Mouse (Mus musculus): ENCODE results near the gene Fbxo8. TPM values are rescaled to one million over a fixed set of nuclear protein-coding genes. Genes with fewer than 3 reads are reported as not detected.

Fbxo8 gene
- 33.9 and 36.5 TPM in 2 replicates for polyA plus RNA-seq (2012; rRNA removed)

GRCm38 (mm10) chr8:56550558-56551360 is at the start of gene Fbxo8, which contains the start of gene Cep44:
Fbxo8 (plus strand) TSS chr8:56551090.
Cep44 (minus strand) TSS chr8:56551047.
- peak; percentile 62 for DNase-seq (ENCODE audit: low spot score)

GRCm38 (mm10) chr8:56501911-56502310 is 49.0 kb upstream of the Fbxo8 start:
- no peak for DNase-seq (ENCODE audit: low spot score)

- no peak for DNase-seq (ENCODE audit: low spot score)
These were observed 42.5 kb upstream of the Fbxo8 start for GRCm38 (mm10) chr8:56508318-56508951.

- DNase-seq (ENCODE audit: low spot score), result no peak
These were observed 41.9 kb upstream of the Fbxo8 start for GRCm38 (mm10) chr8:56508952-56509479.

DNA sequence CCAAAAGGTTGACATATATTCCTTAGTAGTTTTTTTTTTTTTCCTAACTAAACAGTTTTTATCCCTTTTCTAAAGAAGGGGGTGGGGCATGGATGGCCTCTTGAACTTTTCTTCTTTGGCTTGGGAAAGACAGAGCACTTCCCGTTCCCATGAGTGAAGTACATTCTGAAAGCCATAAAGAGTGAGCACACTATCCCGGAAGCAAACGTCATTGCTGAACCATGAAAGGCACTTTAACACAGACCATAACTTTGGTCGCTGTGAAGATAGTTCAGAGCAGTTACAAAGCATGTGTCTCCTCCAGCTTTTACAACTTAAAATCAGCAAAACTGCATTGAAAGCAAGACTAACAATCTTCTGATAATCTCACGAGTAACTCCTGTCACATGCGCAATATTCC is 32.0 kb upstream of the Fbxo8 start:
- no peak for DNase-seq (ENCODE audit: low spot score)

GRCm38 (mm10) chr8:56520249-56520648 is 30.6 kb upstream of the Fbxo8 start:
- no peak for DNase-seq (ENCODE audit: low spot score)

- no peak for DNase-seq (ENCODE audit: low spot score)
These were observed 29.8 kb upstream of the Fbxo8 start for GRCm38 (mm10) chr8:56521051-56521450.

- DNase-seq (ENCODE audit: low spot score), result no peak
These were observed 22.0 kb upstream of the Fbxo8 start for GRCm38 (mm10) chr8:56528869-56529268.

DNA sequence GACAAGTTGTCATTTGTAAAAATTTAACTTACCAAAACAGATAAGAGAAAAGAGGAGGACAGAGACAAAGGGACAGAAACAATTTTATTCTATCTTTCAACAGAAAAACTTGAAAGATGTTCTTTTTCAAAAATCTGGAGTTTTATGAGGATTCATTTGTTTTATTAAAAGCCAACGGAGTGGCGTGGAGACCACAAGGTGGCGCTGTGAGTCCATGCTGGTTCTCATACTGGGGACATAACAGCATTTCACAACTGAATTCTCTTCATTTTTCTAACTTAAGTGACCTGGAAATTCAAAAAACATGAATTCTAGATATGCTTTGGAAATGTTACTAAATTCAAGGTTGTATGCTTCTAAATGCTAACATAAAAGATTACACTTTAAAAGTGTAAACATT is 20.5 kb upstream of the Fbxo8 start:
- no peak for DNase-seq (ENCODE audit: low spot score)

GRCm38 (mm10) chr8:56540706-56541105 is 10.2 kb upstream of the Fbxo8 start:
- DNase-seq (ENCODE audit: low spot score), result no peak

DNA sequence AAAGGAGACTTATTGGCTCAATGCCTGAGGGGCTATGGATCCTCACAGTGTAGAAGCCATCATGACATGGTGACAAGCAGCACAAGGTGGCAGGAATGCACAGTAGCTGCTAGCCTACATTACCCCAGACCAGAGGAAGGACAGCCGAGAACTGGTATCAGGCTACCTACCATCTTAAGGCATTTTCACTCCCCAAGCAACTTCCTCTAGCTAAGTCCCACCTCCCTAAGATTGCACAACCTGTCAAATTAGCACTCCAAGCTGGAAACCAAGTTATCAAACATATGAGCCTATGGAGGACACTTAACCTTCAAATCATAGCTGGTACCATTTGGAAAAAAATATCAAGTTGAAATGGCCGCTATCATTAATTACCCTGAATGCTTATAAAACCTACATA is 3.0 kb upstream of the Fbxo8 start:
- DNase-seq (ENCODE audit: low spot score), result no peak

DNA sequence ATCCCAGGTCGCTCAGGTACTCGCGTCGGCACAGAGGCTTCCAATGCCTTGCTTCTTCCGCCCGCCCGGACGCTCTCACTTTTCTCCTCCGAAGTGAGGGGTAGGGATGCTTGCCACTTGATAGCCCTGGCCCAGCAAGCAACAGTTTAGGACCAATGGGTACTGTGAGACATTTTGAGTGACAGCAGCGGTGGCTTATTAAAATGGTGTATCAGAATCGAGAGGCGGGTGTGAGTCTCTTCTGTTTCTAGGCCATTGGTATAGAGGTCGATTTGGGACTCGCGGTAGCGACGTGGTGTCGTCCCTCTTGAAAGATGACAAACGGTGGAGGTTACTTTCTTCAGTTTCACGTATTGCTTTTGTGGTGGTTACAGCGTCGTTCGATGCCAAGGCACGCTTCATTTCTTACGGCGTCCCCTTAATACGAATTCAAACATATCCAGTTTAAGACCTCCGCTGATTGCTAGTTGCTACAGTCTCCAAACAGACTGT is 517 bp downstream of the Fbxo8 start:
- peak; percentile 38 for DNase-seq (ENCODE audit: low spot score)

GRCm38 (mm10) chr8:56552045-56552444 is 1.2 kb downstream of the Fbxo8 start:
- no peak for DNase-seq (ENCODE audit: low spot score)

DNA sequence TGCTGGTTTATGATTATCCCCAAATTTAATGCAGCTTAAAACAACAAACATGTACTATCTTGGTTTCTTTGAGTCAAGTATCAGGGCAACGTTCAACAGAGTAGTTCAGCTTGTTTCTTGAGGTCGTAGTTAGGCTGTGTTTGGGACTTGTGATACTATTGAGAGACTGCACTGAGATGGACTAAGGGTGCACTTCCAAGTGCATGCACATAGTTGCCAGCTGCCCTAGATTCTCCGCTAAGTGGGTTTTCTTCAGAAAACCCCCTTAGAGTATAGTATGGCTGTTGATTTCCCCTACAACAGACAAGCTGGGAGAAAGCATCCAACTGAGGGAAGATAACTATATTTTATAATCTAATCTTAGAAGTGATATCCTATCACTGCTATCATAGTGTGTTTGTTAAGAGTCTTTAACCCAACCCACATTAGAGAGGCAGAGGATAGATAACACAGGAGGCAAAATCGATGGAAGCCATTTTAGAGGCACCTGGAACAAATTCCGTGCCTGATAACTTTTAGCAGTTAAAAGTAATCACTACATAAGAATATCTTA is 1.7 kb downstream of the Fbxo8 start:
- no peak for DNase-seq (ENCODE audit: low spot score)

DNA sequence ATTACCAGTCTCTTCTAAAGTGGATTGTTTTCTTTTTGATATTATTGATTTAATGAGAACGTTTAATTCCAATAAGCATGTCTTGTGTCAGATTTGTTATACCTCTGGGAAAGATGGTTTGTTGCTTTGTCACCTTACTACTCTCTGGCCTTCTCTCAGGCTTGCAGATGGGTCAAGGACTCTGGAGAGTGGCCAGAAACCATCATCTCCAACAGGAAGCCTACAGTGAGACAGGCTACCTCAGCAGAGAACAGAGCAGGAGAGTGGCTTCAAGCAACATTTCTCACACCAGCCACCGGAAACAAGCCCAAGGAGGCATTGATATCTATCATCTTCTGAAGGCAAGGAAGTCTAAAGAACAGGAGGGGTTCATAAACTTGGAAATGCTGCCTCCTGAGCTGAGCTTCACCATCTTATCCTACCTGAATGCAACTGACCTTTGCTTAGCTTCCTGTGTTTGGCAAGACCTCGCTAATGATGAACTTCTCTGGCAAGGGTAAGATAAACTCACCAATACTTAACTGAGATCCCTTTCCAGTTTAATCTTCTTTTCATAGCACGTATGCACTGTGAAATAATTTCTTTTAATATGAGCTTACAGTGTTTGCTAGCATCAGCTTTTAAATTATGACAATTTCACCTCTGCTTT is 13.6 kb downstream of the Fbxo8 start:
- DNase-seq (ENCODE audit: low spot score), result no peak

DNA sequence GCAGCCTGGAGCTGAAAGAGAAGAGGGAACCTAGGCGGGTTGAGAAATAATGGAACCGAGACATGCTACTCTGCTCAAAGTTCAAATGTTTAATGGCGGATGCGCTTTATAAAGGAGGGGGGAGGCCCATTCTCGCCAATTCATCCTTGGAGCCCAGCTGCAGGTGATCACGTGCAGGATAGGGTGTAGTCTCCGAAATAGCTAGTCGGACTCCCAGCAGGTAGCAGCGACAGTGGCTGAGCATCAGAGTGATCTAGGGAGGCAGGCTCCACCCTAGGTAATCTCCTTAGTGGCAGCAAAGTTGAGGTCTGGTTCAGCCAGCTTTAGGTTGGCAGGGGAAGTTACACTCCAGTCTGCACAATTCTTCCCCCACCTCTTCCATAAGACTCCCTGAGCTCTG is 16.0 kb downstream of the Fbxo8 start:
- DNase-seq (ENCODE audit: low spot score), result no peak

DNA sequence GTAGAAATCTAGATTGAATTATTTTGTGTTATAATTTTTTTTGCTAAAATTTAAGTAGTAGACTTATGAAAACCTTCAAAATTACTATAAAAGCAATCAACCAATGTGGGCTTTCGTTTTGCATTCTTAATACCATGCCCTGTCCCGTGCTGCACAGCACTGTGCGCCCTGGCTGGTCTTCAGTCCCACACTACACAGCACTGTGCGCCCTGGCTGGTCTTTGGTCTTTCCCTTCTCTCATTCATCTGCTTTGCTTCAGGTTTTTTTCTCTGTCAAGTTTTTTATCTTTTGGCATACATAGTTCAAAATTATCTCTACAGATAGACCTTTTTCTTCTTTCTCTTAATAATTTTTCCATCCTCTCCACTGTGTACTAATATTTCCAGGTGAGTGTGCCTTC is 30.0 kb downstream of the Fbxo8 start:
- no peak for DNase-seq (ENCODE audit: low spot score)

- DNase-seq (ENCODE audit: low spot score), result no peak
These were observed 32.0 kb downstream of the Fbxo8 start for GRCm38 (mm10) chr8:56582841-56583240.

DNA sequence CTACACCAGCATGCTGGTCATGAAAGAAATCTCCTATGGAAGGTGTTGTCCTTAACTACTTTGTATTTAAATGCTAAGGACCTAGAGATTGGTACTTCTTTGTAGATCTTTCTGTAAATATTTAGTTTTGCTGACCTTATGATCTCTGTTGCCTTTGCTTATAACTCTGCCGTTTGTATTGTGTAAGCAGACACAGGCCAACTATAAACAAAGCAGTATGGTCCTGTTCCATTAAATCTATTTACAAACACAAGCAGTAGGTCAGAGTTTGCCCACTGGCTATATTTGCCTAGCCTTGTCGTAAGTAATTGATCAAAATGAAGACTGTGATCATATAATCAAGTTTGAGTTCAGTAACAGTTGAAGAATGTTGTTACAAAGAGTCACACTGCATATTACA is 38.1 kb downstream of the Fbxo8 start:
- DNase-seq (ENCODE audit: low spot score), result no peak

GRCm38 (mm10) chr8:56591084-56591483 is 40.2 kb downstream of the Fbxo8 start:
- DNase-seq (ENCODE audit: low spot score), result no peak

DNA sequence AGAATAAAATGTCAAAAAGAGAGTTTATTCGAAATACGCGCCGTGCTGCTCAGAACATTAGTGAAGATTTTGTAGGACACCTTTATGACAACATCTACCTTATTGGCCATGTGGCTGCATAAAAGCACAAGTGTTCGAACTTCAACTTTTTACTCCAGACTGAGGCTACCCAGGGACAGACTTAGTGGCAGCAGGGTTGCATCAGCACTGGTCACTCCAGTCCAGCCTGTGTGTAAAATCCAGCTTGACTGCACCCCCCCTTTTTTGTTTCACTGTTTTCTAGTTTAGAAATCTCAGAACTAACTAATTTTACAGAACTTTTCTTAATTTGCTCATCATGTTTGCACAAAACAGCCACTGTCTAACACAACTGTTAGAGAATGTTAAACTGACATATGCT is 40.6 kb downstream of the Fbxo8 start:
- DNase-seq (ENCODE audit: low spot score), result no peak

- DNase-seq (ENCODE audit: low spot score), result no peak
These were observed 55.6 kb downstream of the Fbxo8 start for GRCm38 (mm10) chr8:56606481-56606880.

Measured in urinary bladder, adult 2 months (tissue).